Mouse (Mus musculus) cerebellum, adult 9-10 months (tissue): ENCODE measurements around the gene Slc19a1.

Experiments
- DNase-seq: peaks from one replicate; pipeline ENCODE4 v3.0.0; 2022

The Slc19a1 gene

GRCm38 (mm10) chr10:77031768-77032375, at the start of gene Slc19a1:
Slc19a1 (plus strand) TSS chr10:77032241.
- peak; percentile 53 for DNase-seq

DNA sequence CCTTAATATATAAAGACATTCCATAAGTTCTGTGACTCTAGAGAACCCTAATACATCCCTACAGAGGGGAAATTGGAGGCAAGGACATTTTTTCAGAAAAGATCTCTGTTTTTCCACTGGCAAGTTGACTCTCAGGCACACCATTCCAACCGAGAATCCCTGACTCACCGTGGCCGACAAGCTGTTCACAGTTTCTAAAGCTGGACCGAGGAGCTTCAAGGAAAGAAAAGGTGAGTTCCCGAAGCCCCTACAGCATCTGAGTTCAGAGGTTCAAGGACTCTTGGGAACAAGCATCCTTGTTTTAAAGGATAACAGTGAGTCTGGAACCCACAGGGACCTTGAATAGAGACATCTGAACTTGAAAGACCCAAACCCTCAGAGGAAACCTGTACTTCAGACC, 43.5 kb upstream of the Slc19a1 start:
- no peak for DNase-seq

GRCm38 (mm10) chr10:76992456-76992855, 39.6 kb upstream of the Slc19a1 start:
- no peak for DNase-seq

DNA sequence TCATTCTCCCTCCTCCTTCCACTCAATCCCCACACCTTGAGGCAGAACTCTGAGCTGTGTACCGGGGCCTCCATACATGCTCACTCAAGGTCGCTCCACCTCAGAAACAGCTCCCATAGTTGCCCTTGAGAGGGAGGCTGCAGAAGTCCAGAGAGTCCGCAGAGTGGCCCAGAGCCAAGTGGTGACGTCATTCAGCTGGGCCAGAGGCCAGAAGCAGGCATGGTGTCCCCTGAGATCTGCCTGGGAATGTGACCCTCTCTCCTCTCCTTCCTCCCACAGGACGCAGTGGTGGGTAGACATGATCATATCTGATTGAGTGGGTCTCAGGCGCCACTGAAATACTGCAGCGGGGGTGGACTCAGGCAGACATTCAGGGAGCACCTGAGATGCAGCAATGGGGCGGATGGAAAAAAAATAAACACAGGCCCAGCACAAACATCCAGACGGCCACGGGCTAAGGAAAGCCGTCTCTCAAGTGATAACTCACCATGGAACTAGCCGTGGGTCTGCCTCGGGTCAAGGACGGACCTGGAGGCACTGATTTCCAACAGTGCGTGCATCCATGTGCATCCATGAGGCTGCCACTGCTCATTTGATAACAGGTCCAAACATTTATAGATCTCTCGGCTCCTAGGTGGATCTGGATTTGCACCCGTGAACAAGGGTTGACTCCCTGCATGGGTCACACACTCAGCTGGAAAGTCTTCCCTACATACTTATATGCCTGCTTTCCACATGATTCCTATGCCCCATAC, 34.1 kb upstream of the Slc19a1 start:
- DNase-seq = peak; percentile 75

DNA sequence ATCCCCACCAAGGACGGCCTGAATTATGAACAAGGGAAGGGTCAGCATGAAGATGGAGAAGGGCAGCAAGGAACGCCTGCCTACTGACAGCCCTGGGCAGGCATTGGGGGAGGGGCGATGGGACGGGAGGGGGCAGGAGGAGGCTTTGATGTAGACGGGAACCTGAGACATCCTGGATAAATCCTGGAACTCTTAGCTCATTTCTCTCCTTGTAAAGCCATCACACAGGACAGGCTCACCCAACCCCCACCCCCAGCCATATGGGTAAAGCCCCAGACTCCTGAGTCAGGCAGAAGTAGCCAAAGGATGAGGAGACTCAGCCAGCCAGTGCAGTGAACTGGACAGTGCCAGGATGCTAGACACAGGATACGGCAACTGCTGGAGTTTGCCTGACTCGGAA, 27.1 kb upstream of the Slc19a1 start:
- no peak for DNase-seq

- no peak for DNase-seq
Observed at GRCm38 (mm10) chr10:77007433-77008108, 24.5 kb upstream of the Slc19a1 start.

DNA sequence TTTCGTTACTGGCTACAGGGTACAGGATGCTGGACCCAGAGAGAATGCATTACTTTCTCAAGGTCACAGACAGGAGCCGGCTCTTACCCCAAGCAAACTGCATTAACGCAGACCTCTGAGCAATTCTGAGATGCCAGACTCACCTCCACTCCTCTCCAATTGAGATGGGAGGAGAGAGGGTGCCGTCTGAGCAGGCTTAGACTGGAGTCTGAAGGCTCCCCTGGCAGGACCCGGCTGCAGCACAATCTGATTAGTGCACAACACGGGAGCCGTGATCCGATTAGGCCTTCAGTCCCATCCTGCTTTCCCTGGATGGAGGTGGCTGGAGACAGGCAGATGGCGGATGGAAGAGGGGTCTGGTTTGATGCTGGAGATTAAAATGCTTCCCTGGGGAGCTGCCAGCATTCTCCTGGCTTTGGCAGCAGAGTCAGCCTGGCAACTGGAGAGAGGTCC, 23.9 kb upstream of the Slc19a1 start:
- DNase-seq = peak; percentile 93

- peak; percentile 63 for DNase-seq
Observed at GRCm38 (mm10) chr10:77008698-77009097, 23.3 kb upstream of the Slc19a1 start.

- no peak for DNase-seq
Observed at GRCm38 (mm10) chr10:77011681-77012080, 20.4 kb upstream of the Slc19a1 start.

DNA sequence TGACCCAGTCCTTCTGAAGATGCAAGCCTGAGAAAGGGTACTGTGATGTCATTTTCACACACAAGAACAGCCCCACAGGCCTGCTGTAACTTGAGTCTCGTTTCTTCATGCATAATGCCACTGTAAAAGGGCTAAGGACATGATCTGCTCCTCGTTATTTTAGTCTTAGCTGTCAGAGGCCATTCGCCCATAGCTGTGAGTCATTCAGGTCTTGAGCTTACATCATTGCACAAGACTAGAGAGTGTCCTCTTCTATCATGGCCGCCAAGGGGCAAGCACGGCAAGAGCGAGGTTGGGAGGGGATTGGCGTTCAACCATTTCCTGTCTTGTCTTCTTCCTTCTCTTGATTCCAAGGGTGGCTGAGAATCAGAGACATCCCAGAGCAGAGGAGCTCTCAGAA, 16.0 kb upstream of the Slc19a1 start:
- DNase-seq = no peak

GRCm38 (mm10) chr10:77016499-77016898, 15.5 kb upstream of the Slc19a1 start:
- DNase-seq = no peak

GRCm38 (mm10) chr10:77017061-77017460, 15.0 kb upstream of the Slc19a1 start:
- no peak for DNase-seq

DNA sequence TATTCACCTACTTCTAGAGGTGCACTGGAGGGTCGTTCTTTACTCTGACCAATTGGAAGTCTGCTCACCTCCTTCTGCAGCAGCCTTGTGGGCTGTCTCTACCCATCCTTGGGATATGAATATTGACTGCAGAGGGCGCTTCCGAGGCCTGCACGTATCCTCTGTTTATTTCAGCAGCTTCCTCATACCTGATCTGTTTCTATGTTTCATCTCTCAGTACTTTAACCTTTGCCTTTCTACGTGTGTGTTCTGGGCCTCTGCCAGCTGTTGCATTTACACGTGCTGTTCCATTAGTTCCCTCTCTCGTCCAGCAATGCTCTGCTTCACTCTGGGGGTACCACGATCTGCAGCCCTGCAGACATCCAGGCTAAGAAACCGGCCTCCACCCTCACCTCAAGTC, 14.4 kb upstream of the Slc19a1 start:
- DNase-seq = no peak

- peak; percentile 96 for DNase-seq
Observed at GRCm38 (mm10) chr10:77021399-77022052, 10.5 kb upstream of the Slc19a1 start.

DNA sequence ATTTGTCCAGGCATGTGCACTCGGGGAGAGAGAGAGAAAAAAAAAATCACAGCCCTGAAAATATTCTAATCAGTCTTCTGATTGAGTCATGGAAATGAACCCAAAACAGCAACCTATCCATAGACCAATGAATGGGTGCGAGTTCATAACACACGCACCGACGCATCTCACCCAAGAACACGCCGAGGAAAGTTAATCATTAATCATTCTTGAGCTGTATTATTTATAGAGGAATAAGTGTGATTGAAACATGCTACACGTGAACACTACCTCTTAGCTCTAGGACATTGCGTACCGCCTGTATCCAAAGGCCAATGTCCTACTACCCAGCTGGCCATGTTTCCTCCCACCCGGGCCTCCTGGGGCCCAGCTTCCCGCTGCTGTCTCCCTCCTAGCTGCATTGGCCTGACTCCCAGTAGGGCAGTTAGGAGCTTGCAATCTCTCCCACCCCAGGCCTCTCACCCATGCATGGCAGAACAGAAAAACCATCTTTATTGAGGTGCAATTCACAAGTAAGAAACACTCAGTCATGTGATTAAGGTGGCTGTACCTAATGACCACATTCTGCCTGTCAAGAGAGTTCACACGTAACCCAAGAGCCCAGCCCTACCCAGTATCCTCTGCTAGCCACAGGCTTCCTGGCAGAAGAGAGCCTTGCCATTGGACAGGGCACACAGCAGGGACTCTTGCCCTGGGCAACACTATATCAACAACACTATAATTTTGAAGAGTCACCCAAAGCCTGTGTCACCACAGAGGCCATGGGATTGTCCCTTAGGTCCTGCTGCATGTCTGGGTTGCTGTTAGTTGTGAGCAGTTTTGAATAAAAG, 9.5 kb upstream of the Slc19a1 start:
- no peak for DNase-seq

DNA sequence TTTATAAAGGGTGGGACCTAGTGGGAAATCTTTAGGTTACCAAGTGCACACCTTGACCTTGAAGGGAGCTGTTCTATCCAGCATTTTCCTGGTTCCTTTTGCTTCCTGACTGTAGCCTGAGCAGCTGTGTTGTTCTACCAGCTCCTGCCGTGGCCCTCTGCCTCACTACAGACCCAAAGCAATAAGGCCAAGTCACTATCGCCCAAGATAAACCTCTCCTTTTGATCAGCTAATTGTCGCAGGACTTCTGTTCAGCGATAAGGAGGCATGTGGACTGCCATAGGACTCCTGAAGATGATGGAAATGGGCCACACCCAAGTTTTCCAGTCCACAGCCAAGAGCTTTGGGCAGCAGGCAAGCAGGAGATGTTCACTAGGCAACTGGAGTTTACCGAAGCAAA, 7.8 kb upstream of the Slc19a1 start:
- no peak for DNase-seq

DNA sequence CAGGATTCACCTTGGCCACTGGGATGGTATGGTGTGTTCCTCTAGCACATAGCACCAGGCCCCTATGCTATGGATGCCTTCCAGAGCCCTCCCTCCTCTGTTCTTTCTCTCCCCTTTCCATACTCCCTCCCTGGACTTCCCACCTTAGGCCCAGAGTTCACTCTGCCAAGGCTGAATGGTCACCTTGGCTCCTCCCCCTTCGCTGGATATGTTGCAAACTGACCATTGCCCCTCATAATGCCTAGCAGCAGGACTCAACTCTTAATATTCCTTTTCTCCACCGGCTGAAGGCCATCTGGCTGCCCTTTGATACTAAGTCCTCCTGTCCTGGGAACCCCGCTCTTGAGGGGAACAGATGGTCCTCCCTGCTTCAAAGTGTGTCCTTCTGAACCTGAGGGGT, 5.1 kb upstream of the Slc19a1 start:
- no peak for DNase-seq

DNA sequence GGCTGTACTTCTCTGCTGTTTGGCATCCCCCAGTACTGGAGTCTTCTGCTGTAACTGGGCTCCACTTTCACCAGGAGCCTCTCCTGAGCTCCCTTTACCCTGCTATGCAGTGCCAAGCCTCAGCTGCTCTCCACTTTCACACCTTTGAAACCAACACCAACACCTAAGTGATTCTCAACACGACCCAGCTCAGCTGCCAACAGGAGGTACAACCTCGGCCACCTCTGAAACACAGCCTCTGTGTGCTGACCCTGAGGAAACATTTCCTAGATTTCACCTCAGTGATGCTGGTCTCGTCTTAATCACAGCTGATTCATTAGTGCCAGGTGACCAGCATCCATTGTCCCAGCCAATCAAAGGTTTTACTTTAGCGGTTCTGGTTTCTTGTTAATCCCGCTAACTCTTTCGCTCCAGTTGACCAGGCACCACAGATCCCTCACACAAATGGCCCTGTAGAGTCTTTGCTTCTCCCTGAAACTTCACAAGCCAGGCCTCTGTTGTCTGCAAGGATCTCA, 3.2 kb upstream of the Slc19a1 start:
- no peak for DNase-seq

DNA sequence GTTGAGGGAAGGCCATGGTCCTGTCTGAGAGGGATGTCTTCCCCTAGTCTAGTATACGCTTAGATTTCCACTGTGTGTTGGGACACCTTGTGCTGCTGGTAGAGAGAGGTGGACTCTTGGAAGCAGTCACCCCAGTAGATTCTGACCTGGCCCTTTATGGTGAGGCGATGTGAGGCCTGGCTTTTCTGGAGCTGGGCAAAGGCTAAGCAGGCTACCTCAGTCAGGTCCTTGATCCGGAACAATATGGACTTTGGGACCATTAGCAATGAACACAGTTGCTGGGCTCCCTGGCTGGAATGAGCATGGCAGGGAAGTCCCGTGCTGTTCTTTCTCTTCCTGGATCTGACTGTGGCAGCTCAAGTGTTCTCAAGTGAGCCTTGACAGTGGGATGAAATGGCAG, 2.3 kb upstream of the Slc19a1 start:
- no peak for DNase-seq

GRCm38 (mm10) chr10:77030666-77031065, 1.4 kb upstream of the Slc19a1 start:
- DNase-seq = no peak

DNA sequence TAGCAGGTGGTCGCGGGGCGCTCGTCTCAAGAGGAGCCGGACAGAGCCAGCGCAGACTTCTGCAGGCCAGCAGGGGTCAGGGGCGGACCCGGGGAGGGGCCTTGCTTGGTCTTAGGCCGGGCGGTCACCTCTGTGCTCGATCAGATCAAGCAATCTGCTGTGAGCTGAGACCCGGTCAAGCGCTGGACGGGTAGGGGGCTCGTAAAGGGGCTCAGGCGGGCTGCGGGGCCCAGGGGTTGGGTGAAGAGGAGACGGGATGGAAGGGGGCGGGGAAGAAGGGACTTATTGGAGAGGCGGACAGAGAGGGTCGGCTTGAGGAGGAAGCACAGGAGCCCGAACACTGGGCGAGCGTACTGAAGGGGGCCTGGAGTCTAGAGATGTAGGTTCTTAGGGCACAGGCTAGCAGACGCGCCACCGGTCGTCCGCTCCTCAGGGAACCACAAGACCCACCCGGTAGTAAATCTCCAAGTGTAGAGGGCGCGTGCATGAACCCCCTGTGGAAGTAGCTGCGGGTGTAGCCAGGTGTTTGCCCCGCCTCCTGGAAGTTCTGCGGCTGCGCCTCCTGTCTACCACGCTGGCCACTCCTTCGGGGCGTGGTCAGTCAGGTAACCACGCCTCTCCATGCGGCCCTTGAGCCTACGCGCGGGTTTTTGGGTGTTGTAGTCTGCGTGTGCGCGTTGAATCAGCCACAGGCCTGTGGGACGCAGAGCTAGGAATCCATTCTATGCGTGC, 716 bp downstream of the Slc19a1 start:
- DNase-seq = peak; percentile 97
